Mouse (Mus musculus): ENCODE measurements around the gene Kirrel.
A peak's percentile ranks its signal among the peaks of the same experiment; 100 is the strongest.

Gene Kirrel

GRCm38 (mm10) chr3:87165291-87165881 lies 9.2 kb downstream of the Kirrel start:
- DNase-seq, result no peak

GRCm38 (mm10) chr3:87164099-87164815 lies 10.3 kb downstream of the Kirrel start:
- DNase-seq, result no peak

DNA sequence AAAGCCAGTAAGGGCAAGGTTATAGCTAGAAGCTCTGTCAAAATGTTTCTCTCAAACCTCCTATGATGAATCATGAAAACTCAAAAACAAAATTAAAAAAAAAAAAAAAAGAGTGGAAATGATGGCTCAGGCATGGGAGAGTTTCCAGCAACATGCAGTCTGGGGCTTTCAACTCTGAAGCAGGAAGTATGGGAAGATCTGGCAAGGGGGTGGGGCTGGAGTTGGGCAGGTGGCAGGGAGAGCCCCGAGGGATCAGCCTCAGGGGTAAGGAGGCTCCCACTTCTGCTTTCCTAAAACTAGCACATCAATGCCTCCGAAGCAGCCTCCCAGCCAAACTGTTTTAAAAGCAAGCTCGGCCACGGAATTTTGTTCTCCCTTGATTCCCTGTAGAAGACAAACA lies 11.4 kb downstream of the Kirrel start:
- DNase-seq, result no peak

DNA sequence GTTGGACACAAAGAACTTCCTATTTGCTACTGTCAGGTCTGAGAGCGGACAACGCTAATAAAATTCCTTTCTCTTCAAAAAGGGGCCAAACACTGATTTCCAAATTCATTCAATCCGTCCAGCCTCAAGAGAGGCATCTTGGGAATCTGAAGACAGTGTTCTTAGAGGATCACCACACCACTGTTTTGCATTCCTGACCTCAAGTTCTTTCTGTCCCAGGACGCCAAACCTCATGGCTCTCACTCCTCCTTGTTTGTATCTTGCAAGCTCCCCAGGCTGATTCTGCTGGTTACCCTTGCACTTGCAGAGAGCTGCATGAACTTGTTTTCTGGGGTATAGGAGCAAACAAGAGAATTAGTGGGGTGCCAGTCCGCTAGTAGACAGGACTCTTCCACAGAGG lies 12.2 kb downstream of the Kirrel start:
- no peak for DNase-seq

GRCm38 (mm10) chr3:87161601-87162000 lies 12.9 kb downstream of the Kirrel start:
- DNase-seq, result no peak

GRCm38 (mm10) chr3:87160819-87161509 lies 13.6 kb downstream of the Kirrel start:
- no peak for DNase-seq

GRCm38 (mm10) chr3:87159190-87159589 lies 15.4 kb downstream of the Kirrel start:
- no peak for DNase-seq

- peak; percentile 53 for DNase-seq
These were observed 16.7 kb downstream of the Kirrel start for GRCm38 (mm10) chr3:87157767-87158291.

DNA sequence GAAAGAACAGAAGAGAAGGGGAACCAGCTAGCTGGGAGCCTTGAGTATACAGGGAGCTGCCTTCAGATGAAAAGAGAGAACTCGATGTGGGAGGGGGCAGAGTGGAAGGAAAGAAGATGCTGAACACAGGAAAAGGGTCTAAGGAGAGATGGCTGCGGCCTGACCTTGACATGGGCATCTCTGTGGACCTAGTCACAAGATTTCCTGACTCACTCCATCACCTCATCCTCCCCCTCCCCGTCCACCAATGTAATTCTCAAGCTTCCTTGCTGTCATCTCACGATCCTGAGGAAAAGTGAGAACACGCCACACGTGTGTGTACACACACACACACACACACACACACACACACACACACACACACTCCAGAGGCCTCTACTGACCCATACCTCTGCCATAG lies 17.2 kb downstream of the Kirrel start:
- no peak for DNase-seq

GRCm38 (mm10) chr3:87154398-87155287 lies 19.9 kb downstream of the Kirrel start:
- DNase-seq, result no peak

DNA sequence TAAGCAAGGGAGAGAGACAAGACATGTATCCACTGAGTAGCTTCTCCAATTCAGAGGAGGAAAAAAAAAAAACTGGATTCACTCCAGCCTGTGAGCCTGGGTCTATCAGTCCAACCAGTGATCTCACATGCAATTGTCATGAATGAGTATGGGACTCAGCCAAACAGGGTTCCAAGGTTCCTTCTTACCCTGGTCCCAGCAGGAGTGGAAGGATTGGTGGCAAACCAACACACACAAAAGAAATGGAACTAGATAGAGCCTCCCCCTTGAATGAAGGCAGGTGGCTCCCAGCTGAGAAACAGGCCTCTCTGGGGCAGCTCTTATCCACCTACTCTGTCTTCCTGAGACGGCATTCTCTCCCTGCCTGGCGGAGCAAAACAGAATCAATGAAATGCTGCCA lies 21.5 kb downstream of the Kirrel start:
- DNase-seq, result no peak

DNA sequence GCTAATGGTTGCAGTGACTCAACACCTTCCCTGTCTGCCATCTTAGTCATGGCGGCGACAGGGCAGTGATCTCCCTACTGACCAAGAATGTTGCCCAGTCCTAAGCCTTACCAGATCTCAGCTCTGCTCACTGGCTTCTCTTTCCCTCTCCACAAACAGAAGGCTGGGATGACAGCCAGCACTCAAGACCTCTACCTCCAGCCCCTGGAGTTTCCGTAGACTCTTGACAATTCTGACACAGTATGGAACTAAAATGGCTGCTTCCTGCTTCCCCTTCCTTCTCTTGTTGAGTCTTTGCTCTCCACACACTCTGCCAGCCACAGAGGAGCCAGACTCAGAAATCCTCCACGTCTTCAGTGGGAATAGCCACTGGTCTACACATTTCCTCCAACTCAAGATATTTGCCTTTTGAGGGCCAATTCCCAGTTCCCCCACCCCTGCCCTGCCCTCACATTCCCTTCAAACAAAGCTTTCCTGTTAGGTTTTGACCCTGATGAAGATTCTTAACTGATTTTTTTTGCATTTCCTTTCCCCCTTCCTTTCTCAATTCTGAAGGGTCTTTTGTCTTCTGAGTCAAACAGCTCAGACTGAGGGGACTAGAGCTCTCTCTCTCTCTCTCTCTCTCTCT lies 22.3 kb downstream of the Kirrel start:
- no peak for DNase-seq

DNA sequence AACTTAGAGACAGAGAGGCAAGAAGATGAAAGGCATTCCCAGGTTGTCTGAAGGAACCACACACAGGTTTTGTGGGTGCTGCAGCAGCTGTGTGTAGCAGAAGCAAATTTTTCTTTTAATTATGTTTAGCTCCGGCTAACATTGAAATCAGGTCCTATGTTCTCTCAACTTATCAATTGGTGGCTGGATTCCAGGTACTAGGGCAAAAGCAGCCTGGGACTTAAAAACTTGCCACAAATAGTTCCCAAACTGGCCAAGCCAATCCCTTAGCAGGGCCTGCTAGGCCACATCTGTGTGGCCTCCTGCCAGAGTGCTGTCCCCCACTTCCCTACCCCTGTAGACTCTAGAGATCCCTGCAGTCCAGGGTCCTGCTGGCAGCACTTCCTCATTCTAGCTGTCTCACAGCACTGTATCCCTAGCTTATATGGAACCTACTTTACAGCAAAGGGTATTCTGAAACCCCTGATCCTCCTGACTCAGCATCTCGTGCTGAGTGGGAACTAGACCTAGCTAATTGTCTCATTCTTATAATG lies 23.2 kb downstream of the Kirrel start:
- DNase-seq, result no peak

DNA sequence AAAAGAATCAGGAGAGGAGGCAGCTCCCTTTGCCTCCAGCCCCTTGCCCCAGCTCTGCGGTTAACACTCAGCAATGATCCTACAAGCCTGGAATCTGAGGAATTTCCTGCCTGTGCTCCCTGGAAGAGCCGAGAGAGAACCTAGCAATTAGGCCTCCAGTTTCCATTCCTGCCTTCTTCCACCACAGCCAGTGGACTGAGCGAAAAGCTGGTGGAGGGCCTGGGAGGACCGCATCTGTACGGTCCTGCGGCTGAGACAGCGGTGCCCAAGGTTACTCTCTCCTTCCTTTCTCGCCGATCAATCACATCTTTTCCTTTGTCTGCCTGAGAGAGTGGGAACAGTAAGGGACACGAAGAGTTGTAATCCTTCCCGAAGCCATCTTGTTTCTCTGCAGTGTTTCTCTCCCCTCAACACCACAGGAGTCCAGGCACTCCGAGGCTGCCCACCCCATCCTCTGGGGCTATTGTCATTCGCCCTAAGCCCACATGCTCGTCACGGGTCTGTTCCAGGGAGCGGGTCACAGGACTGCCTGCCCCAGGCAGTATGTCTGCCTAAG lies 23.8 kb downstream of the Kirrel start:
- peak; percentile 65 for DNase-seq

GRCm38 (mm10) chr3:87150056-87150688 lies 24.4 kb downstream of the Kirrel start:
- DNase-seq, result no peak

- no peak for DNase-seq
These were observed 25.1 kb downstream of the Kirrel start for GRCm38 (mm10) chr3:87149425-87149824.

GRCm38 (mm10) chr3:87144476-87145240 lies 29.9 kb downstream of the Kirrel start:
- no peak for DNase-seq

DNA sequence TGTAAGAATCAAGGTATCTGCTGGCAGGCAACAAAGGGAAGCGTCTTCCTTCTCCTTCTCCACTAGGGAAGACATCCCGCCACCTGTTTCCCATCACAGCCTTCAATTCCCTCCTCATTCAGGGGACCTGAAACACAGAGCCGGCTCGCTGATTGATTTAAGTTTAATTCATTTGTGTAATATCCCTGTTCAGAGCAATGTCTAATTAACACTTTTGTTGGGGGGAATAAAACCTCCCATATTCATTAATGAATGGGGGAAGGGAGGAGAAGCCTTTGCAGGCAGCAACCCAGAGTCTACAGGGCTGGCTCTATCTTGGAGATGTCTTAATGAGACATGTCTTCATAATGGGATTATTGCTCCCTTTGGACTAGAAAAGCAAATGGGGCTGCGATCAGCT lies 34.3 kb downstream of the Kirrel start:
- DNase-seq, result no peak

GRCm38 (mm10) chr3:87136782-87137181 lies 37.8 kb downstream of the Kirrel start:
- no peak for DNase-seq

DNA sequence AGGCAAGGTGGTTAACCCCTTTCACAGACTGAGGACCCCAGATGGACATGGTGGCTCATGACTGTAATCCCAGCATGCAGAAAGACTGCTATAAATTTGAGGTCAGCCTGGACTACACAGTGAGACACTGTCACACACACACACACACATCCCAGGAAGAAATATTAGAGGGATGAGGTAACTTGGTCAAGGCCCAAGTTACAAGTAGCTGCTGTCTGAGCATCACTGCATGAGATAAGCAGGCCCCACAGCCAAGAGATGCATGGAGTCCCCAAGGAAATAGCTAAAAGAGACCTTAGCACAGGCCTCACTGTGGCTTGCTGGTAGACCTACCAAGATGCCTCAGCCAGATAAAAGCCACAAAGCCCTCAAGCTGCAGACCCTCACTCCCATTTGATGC lies 39.6 kb downstream of the Kirrel start:
- DNase-seq, result no peak

Data from lung, postnatal 36 days (tissue).